Mouse (Mus musculus) effector memory CD4-positive, alpha-beta T cell, adult 7 months (primary cell): Measurements from ENCODE around the gene Gm19402. TPM values are rescaled to one million over a fixed set of nuclear protein-coding genes. Genes with fewer than 3 reads are reported as not detected.

Experiments
- polyA plus RNA-seq: library from polyadenylated mRNA; unstranded; fragments of 100-300 nt; shearing (Covaris generic); gene quantifications from one replicate; pipeline ENCODE4 v1.2.1, GENCODE M21; 2017

Gm19402 gene
- not detected for polyA plus RNA-seq

DNA sequence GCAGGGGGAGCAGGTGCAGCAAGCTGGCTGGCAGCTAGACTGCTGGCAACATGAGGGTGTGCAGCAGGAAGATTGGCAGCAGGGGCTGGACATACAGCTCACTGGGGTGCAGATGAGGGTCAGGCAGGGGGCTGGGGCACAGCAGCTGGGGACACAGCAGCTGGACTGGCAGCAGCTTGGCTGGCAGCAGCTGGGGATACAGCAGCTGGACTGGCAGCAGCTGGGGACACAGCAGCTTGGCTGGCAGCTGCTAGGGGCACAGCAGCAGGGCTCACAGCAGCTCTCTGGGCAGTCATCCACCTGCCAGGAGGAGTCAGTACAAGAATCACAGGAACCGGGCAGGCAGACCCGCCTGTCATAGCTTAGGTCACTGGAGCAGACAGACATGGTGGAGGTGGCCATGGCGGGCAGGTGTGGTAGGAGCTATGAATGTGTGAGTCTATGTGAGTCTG lies at the start of gene Gm19402:
Gene Gm19402, minus strand, starts transcription at position 402 of the 452 bp plus-strand sequence.

DNA sequence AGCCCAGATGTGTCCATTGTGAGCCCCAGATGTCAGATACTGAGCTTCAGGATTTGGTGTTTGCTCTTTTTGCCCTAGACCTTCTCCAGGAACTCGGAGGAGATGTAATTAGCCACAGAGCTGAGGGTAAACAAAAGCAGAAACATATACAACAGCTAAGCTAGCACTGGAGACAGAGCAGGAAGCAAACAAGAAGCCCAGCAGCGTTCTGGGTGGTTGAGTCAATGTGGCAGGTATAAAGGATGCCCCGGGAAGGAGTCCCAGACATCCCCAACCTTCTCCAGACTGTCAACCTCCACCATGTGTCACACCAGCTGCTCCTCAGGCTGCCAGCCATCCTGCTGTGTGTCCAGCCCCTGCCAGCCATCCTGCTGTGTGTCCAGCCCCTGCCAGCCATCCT lies 35.6 kb upstream of the Gm19402 start, which contains the start of gene Gm10100:
Gene Gm10100, plus strand, starts transcription at position 301 of the 400 bp plus-strand sequence.

DNA sequence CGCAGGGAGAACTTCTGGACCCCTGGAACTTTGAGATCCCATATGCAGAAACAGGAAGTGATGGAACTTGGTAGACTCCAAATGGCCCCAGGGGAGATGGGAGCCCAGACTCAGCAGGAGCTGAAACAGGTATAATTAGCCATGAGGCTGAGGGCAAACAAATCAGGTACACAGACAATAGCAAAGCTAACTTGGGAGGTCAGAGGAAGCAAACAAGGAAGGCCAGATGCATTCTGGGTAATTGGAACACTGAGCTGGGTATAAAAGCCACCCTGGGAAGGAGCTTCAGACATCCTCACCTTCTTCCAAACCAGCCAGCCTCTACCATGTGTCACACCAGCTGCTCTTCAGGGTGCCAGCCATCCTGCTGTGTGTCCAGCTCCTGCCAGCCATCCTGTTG lies 29.7 kb upstream of the Gm19402 start, which contains the start of gene Krtap12-1:
Gene Krtap12-1, plus strand, starts transcription at position 301 of the 400 bp plus-strand sequence.

DNA sequence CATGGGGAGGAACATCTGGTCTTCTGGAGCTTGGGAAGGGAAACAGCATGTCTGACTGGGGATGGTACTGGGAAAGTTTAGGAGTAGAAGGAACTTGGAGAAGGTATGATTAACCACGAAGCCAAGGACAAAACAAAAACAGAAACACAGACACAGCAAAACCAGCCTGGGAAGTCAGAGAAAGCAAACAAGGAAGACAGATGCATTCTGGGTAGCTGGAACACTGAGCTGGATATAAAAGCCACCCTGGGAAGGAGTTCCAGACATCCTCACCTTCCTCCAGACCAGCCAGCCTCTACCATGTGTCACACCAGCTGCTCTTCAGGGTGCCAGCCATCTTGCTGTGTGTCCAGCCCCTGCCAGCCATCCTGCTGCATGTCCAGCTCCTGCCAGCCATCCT lies 24.9 kb upstream of the Gm19402 start, which contains the start of gene Gm10142:
Gene Gm10142, plus strand, starts transcription at position 301 of the 400 bp plus-strand sequence.

DNA sequence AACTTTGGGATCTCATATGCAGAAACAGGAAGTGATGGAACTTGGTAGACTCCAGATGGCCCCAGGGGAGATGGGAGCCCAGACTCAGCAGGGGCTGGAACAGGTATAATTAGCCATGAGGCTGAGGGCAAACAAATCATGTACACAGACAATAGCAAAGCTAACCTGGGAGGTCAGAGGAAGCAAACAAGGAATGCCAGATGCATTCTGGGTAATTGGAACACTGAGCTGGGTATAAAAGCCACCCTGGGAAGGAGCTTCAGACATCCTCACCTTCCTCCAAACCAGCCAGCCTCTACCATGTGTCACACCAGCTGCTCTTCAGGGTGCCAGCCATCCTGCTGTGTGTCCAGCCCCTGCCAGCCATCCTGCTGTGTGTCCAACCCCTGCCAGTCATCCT lies 20.6 kb upstream of the Gm19402 start, which contains the start of gene Gm10024:
Gene Gm10024, plus strand, starts transcription at position 301 of the 400 bp plus-strand sequence.

DNA sequence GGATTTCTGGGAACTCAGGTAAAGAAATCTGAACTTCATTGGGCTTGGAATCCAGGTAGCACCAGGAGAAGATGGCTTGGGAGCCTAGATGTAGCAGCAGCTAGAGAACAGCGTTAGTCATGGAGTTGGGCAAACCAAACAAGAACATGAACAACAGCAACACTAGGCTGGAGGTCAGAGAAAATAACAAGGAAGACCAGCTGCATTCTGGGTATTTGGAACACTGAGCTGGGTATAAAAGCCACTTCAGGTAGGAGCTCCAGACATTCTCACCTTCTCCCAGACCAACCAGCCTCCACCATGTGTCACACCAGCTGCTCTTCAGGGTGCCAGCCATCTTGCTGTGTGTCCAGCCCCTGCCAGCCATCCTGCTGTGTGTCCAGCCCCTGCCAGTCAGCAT lies 15.8 kb upstream of the Gm19402 start, which contains the start of gene Gm10272:
Gene Gm10272, plus strand, starts transcription at position 301 of the 400 bp plus-strand sequence.

DNA sequence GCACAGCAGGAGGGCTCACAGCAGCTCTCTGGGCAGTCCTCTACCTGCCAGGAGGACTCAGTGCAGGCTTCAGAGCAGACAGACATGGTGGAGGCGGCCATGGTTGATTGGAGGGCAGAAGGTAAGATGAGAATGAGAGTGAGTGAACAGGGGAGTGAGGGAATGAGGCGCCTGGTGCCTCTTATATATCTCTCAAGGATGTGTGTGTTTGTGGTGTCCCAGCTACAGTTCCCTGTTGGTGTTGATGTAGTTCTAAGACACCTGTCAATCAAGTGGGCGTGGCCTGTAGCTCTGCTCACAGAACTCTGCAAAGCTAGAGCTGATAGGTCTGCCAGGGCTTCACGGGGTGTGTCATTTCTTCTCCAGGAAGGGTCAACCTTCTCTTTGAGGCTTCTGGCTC lies 6.6 kb upstream of the Gm19402 start, which contains the start of gene Gm9508:
Gene Gm9508, minus strand, starts transcription at position 101 of the 400 bp plus-strand sequence.

DNA sequence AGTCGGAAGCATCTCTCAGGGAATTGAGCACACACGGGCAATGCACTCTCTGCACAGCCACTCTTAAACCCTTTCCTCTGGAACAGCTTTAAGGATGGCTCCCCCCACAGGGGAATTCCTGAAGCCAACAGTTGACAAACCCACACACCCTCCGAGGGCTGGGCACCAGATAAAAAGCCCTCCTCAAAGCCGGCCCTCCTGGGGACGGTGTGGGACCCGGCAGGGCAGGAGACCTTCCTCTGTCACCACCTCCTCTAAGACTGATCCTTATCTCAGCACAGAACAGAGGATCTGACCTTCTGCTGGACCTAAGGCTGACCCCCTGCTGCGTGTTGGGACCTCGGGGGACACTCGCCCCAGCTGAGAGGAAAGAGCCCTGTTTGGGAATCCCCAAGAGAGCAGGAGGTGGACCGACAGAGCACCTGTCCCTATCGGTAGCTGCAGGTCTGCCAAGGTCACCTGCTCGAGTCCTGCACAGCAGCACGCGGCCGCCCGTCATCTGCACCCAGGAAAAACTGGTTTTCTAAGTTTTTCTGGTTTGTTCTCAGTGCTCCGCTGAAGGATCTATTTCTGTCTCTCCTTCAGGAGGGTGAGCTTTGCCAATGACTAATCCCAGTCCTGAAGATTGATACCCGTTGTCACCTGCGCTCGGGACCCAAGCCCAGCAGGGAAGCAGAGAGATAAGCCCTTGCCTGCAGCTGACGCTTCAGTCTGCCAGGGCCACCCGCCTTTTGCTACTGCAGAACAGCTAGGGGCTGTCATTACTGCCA lies 4.5 kb downstream of the Gm19402 start, which contains the start of gene Tspear:
Gene Tspear, plus strand, starts transcription at position 675 of the 770 bp plus-strand sequence.

Other genes starting within 250 kb of the Gm19402 start
- 27.1 TPM for gene Fam207a, start 175.0 kb downstream of the Gm19402 start, polyA plus RNA-seq
- 617 TPM for gene Itgb2, start 160.5 kb downstream of the Gm19402 start, polyA plus RNA-seq
- gene Pttg1ip, start 109.0 kb downstream of the Gm19402 start, polyA plus RNA-seq, result 91.7 TPM
- gene Sumo3, start 84.7 kb downstream of the Gm19402 start, polyA plus RNA-seq, result 96.7 TPM
- not detected for gene Gm49325, start 84.6 kb downstream of the Gm19402 start, polyA plus RNA-seq
- gene Ube2g2, start 68.5 kb downstream of the Gm19402 start, polyA plus RNA-seq, result 65.3 TPM
- gene Tspear, start 4.2 kb downstream of the Gm19402 start, polyA plus RNA-seq, result 0.37 TPM
- gene Gm9508, start 6.5 kb upstream of the Gm19402 start, polyA plus RNA-seq, result not detected
- not detected for gene Gm10272, start 15.9 kb upstream of the Gm19402 start, polyA plus RNA-seq
- gene Gm10024, start 20.7 kb upstream of the Gm19402 start, polyA plus RNA-seq, result not detected
- not detected for gene Gm10142, start 25.1 kb upstream of the Gm19402 start, polyA plus RNA-seq
- gene Krtap12-1, start 29.8 kb upstream of the Gm19402 start, polyA plus RNA-seq, result not detected
- not detected for gene Gm10100, start 35.7 kb upstream of the Gm19402 start, polyA plus RNA-seq
- not detected for gene Gm18596, start 51.9 kb upstream of the Gm19402 start, polyA plus RNA-seq
- not detected for gene Gm9736, start 60.6 kb upstream of the Gm19402 start, polyA plus RNA-seq
- gene Gm3233, start 68.9 kb upstream of the Gm19402 start, polyA plus RNA-seq, result not detected
- gene Gm3238, start 80.6 kb upstream of the Gm19402 start, polyA plus RNA-seq, result not detected
- not detected for gene Gm7138, start 86.2 kb upstream of the Gm19402 start, polyA plus RNA-seq
- gene Gm3250, start 91.8 kb upstream of the Gm19402 start, polyA plus RNA-seq, result not detected
- gene Gm7137, start 97.4 kb upstream of the Gm19402 start, polyA plus RNA-seq, result not detected
- gene Gm9639, start 104.3 kb upstream of the Gm19402 start, polyA plus RNA-seq, result not detected
- not detected for gene Gm19668, start 108.4 kb upstream of the Gm19402 start, polyA plus RNA-seq
- not detected for gene Gm9507, start 121.1 kb upstream of the Gm19402 start, polyA plus RNA-seq
- not detected for gene Gm2696, start 123.9 kb upstream of the Gm19402 start, polyA plus RNA-seq
- not detected for gene Krtap10-4, start 136.3 kb upstream of the Gm19402 start, polyA plus RNA-seq
- gene Krtap10-10, start 145.2 kb upstream of the Gm19402 start, polyA plus RNA-seq, result not detected
- gene Gm36176, start 156.0 kb upstream of the Gm19402 start, polyA plus RNA-seq, result not detected
- gene Gm10318, start 162.1 kb upstream of the Gm19402 start, polyA plus RNA-seq, result not detected
- not detected for gene Gm3285, start 171.2 kb upstream of the Gm19402 start, polyA plus RNA-seq
- 0.32 TPM for gene Lrrc3, start 211.8 kb upstream of the Gm19402 start, polyA plus RNA-seq